Mouse (Mus musculus) heart, embryonic 14.5 days (tissue): ENCODE results near the gene Creb5. TPM values are rescaled to one million over a fixed set of nuclear protein-coding genes. Genes with fewer than 3 reads are reported as not detected.

Experiments used
- ATAC-seq: fragments of 200-750 bp; cut with Nextera tagmentation; 2 replicates; pipeline ENCODE4 v1.8.0; 2017; ENCODE audit warnings: low read depth, moderate TSS enrichment; ENCODE audit not compliant: insufficient number of reproducible peaks, insufficient read depth, low FRiP score
- H3K27ac ChIP-seq, 2 experiments: fragments of 200-500 bp in 1 of 2; fragments of 300-500 bp in 1 of 2; sonication (generic) in 1 of 2; replicated peaks in 1 of 2; 2 replicates each; pipeline ENCODE4 v1.5.1; 2012 to 2014; ENCODE audit warnings: low read depth in 2 of 2, low read length in 2 of 2, control low read depth in 1 of 2, mild to moderate bottlenecking in 1 of 2, mixed read lengths in 1 of 2; ENCODE audit not compliant: control insufficient read depth in 1 of 2, insufficient read depth in 1 of 2
- H3K27me3 ChIP-seq: fragments of 300-500 bp; sonication (generic); 2 replicates; pipeline ENCODE4 v1.6.1; 2014; ENCODE audit warnings: mild to moderate bottlenecking, low read length, control low read depth; ENCODE audit not compliant: control insufficient read depth, insufficient read depth
- H3K36me3 ChIP-seq: fragments of 300-500 bp; sonication (generic); 2 replicates; pipeline ENCODE4 v1.6.1; 2014; ENCODE audit warnings: mild to moderate bottlenecking, control low read depth, low read length, mixed read lengths; ENCODE audit not compliant: control insufficient read depth, insufficient read depth
- H3K4me1 ChIP-seq, 2 experiments: fragments of 200-500 bp in 1 of 2; fragments of 300-500 bp in 1 of 2; sonication (generic) in 1 of 2; 2 replicates each; pipeline ENCODE4 v1.6.1; 2012 to 2014; ENCODE audit warnings: low read length in 2 of 2, control low read depth in 1 of 2, mixed read lengths in 1 of 2; ENCODE audit not compliant: control insufficient read depth in 2 of 2, insufficient read depth in 2 of 2
- H3K4me2 ChIP-seq: fragments of 300-500 bp; sonication (generic); 2 replicates; pipeline ENCODE4 v1.6.1; 2014; ENCODE audit warnings: mild to moderate bottlenecking, low read length
- H3K4me3 ChIP-seq, 2 experiments: fragments of 200-500 bp in 1 of 2; fragments of 300-500 bp in 1 of 2; sonication (generic) in 1 of 2; 2 replicates each; pipeline ENCODE4 v1.5.1; 2012 to 2014; ENCODE audit warnings: low read length in 2 of 2, mild to moderate bottlenecking in 2 of 2, control low read depth in 1 of 2, low read depth in 1 of 2, moderate library complexity in 1 of 2; ENCODE audit not compliant: control insufficient read depth in 1 of 2, insufficient read depth in 1 of 2
- H3K9ac ChIP-seq: fragments of 300-500 bp; sonication (generic); 2 replicates; pipeline ENCODE4 v1.6.1; 2014; ENCODE audit warnings: mild to moderate bottlenecking, low read length
- H3K9me3 ChIP-seq: fragments of 300-500 bp; sonication (generic); 2 replicates; pipeline ENCODE4 v1.6.1; 2016; ENCODE audit warnings: low read length, control low read depth; ENCODE audit not compliant: control insufficient read depth
- WGBS: fragments of 180-500 bp; shearing (Covaris S2); extraction: QIAGEN DNeasy Blood & Tissue Kit; methylation state at CpG from one replicate; pipeline ENCODE4 v1.1.7; 2014; 5-methylcytosine and 5-hydroxymethylcytosine counted together
- polyA plus RNA-seq: library from polyadenylated mRNA; unstranded; fragments of >200 nt; fragmentation: Nextera tagmentation; extraction: Ambion mirVana; gene quantifications from 2 replicates; pipeline ENCODE4 v1.2.1, GENCODE M21; 2014

Creb5 gene
- polyA plus RNA-seq, 1 experiment from 2014 or later: 38.3 TPM

DNA sequence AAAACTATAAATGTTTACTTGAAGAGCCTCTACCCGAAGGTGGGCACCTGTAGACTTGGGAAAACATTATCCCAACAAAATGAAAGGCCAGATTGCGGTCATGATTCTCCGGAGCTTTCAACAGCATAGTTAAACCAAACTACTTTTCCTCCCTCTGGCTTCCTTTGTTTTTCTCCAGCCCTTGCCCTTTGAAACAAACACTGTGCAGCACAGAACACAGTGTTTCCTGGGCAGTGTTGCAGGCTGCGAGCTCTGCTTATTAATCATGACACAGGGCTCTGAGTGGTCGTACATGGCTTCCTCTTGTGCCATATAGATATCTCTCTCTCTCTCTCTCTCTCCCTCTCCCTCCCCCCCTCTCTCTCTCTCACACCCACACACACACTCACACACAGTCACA is 206.8 kb downstream of the Creb5 start:
- Histone ChIP-seq H3K4me3 (no peak overlapping the region), H3K36me3 (no peaks in the 10 kb centered on the region), H3K4me1 (peaks cover 11 to 17% of the 10 kb centered on the region in 2 experiments), H3K9ac (no peak overlapping the region; the same call in 1 of the 2 replicates), H3K9me3 (no peaks in the 10 kb centered on the region), H3K4me2 (no peak overlapping the region), H3K27me3 (no peaks in the 10 kb centered on the region), H3K27ac (no peak overlapping the region)
- 49% methylated on average over 5 of the region's 5 CpGs for WGBS
- ATAC-seq: no peak

GRCm38 (mm10) chr6:53495667-53496066 is 208.6 kb downstream of the Creb5 start:
- Histone ChIP-seq H3K4me2 (no peak overlapping the region), H3K9ac (no peak overlapping the region), H3K4me1 (peaks cover 11 to 20% of the 10 kb centered on the region in 2 experiments), H3K27ac (0 out of 4 replicates have a peak overlapping the region, but pooled peaks of 1 of the 2 experiments have one; percentile 9), H3K9me3 (no peaks in the 10 kb centered on the region), H3K36me3 (no peaks in the 10 kb centered on the region), H3K27me3 (no peaks in the 10 kb centered on the region), H3K4me3 (no peak overlapping the region)
- 85% methylated on average over 5 of the region's 5 CpGs for WGBS
- no peak for ATAC-seq

- 52% methylated on average over 4 of the region's 4 CpGs for WGBS
- Histone ChIP-seq H3K27me3 (no peaks in the 10 kb centered on the region), H3K4me2 (no peak overlapping the region), H3K9me3 (no peaks in the 10 kb centered on the region), H3K4me3 (no peak overlapping the region), H3K9ac (no peak overlapping the region), H3K27ac (peak overlapping the region; percentile 26 to 41; a peak in 3 of 4 replicates), H3K4me1 (peaks cover 11 to 20% of the 10 kb centered on the region in 2 experiments), H3K36me3 (no peaks in the 10 kb centered on the region)
- ATAC-seq: no peak
Observed at GRCm38 (mm10) chr6:53496325-53496753, 209.3 kb downstream of the Creb5 start.

DNA sequence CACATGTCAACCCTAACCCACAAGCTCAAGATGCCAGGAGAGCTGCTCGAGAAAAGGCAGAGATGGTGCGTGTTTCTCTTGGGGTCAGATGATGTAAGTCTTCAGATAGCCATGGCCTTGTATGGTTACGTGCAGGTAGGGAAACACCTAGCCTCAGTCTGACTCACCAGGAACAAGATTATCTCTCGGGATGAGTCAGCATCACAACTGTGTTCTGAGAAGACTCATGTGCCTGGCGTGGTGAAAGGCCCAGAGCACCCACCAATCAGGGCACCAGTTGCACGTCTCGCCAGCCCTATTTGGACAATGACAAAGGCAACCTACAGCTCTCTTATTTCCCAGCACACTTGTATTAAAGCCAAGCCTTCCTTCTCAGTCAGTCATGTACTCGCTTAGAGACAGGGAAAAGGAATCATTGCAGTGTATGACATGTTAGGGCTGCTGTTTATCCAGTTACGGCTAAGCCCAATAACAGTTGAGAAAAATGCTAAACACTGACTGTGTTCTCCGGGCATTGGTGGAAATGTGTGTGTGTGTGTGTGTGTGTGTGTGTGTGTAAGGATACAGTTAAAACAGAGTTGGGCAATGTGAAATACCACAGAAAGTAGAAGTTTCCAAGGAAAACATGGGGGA is 210.9 kb downstream of the Creb5 start:
- H3K36me3 ChIP-seq: no peaks in the 10 kb centered on the region
- peak overlapping the region in 1 of 2 experiments; percentile 14; a peak in 1 of 4 replicates for H3K27ac ChIP-seq
- H3K9me3 ChIP-seq: no peaks in the 10 kb centered on the region
- H3K4me3 ChIP-seq: no peak overlapping the region
- H3K27me3 ChIP-seq: no peaks in the 10 kb centered on the region
- 79% methylated on average over 10 of the region's 10 CpGs for WGBS
- H3K4me2 ChIP-seq: no peak overlapping the region
- no peak for ATAC-seq
- peaks cover 11 to 20% of the 10 kb centered on the region in 2 experiments for H3K4me1 ChIP-seq
- no peak overlapping the region for H3K9ac ChIP-seq

GRCm38 (mm10) chr6:53499621-53500295 is 212.7 kb downstream of the Creb5 start:
- Histone ChIP-seq H3K9me3 (no peaks in the 10 kb centered on the region), H3K27me3 (no peaks in the 10 kb centered on the region), H3K4me3 (no peak overlapping the region), H3K36me3 (no peaks in the 10 kb centered on the region), H3K27ac (no peak overlapping the region), H3K4me1 (peaks cover 8 to 10% of the 10 kb centered on the region in 2 experiments; a peak in 3 of 4 replicates), H3K4me2 (no peak overlapping the region), H3K9ac (no peak overlapping the region)
- WGBS: 76% methylated on average over 8 of the region's 8 CpGs
- ATAC-seq: no peak

DNA sequence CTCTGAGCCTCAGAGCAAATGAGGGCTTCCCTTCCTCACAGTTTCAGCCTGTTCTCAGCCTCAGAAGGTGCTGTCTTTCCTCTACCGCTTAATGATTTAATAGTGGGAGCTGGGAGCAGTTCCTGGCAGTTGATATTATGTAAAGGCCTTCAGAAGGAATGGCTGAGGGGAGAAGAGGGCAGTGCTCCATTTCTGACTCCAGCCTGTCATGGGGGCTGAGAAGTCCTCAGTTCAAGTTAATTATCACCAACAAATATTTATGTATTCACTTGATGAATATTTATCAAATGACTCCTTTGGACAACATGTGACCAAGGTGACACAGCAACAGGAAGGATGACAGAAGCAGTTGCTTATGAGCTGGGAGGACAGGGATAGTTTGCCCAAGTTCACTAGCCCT is 214.2 kb downstream of the Creb5 start:
- Histone ChIP-seq H3K27me3 (no peaks in the 10 kb centered on the region), H3K36me3 (no peaks in the 10 kb centered on the region), H3K4me2 (no peak overlapping the region), H3K27ac (no peak overlapping the region), H3K4me3 (no peak overlapping the region), H3K4me1 (peaks cover 3 to 12% of the 10 kb centered on the region in 2 experiments; a peak in 3 of 4 replicates), H3K9ac (no peak overlapping the region), H3K9me3 (no peaks in the 10 kb centered on the region)
- ATAC-seq: no peak
- 78% methylated on average over 1 of the region's 1 CpGs for WGBS

GRCm38 (mm10) chr6:53506947-53507564 is 220.0 kb downstream of the Creb5 start:
- peak; percentile 64 for ATAC-seq
- no peaks in the 10 kb centered on the region for H3K9me3 ChIP-seq
- H3K4me3 ChIP-seq: no peak overlapping the region
- peak overlapping the region; percentile 76 to 85 for H3K27ac ChIP-seq
- no peaks in the 10 kb centered on the region for H3K27me3 ChIP-seq
- 17% methylated on average over 3 of the region's 3 CpGs for WGBS
- peaks cover 5 to 13% of the 10 kb centered on the region in 2 experiments for H3K4me1 ChIP-seq
- no peaks in the 10 kb centered on the region for H3K36me3 ChIP-seq
- H3K4me2 ChIP-seq: no peak overlapping the region
- no peak overlapping the region for H3K9ac ChIP-seq
